Mouse (Mus musculus) stomach, postnatal 0 days (tissue): ENCODE measurements around the gene Gpr19.

Experiments used
- CTCF ChIP-seq: IDR thresholded peaks from 2 replicates; pipeline ENCODE4 v1.5.1; 2016; ENCODE audit warnings: antibody characterized with exemption, low read depth, mild to moderate bottlenecking, moderate library complexity
- EP300 ChIP-seq: optimal IDR thresholded peaks from 2 replicates; pipeline ENCODE3; 2016; ENCODE audit warnings: antibody characterized with exemption

- no peak for TF ChIP-seq EP300
- no peak for TF ChIP-seq CTCF
These were observed 31.5 kb upstream of the Gpr19 start for GRCm38 (mm10) chr6:134929926-134930325.
